Mouse (Mus musculus) naive thymus-derived CD4-positive, alpha-beta T cell, adult 2 months (primary cell): Measurements from ENCODE around the gene Tmem233.

ENCODE experiments used
- DNase-seq: peaks from one replicate; pipeline ENCODE4 v3.0.0-alpha.2; 2011; ENCODE audit warnings: low read depth

Gene Tmem233

GRCm38 (mm10) chr5:116026561-116026960 lies 56.5 kb downstream of the Tmem233 start:
- no peak for DNase-seq

GRCm38 (mm10) chr5:116026107-116026506 lies 56.9 kb downstream of the Tmem233 start:
- DNase-seq = no peak

GRCm38 (mm10) chr5:116024327-116024739 lies 58.7 kb downstream of the Tmem233 start, which contains the start of gene Prkab1:
Prkab1 (minus strand) TSS chr5:116024508.
- DNase-seq = peak; percentile 93

- DNase-seq = no peak
Observed at GRCm38 (mm10) chr5:116023821-116024284, 59.2 kb downstream of the Tmem233 start.

GRCm38 (mm10) chr5:116023251-116023661 lies 59.8 kb downstream of the Tmem233 start:
- DNase-seq = peak; percentile 22

GRCm38 (mm10) chr5:116022658-116023200 lies 60.3 kb downstream of the Tmem233 start:
- DNase-seq = peak; percentile 16

- no peak for DNase-seq
Observed at GRCm38 (mm10) chr5:116022131-116022530, 60.9 kb downstream of the Tmem233 start.

- no peak for DNase-seq
Observed at GRCm38 (mm10) chr5:116021552-116021951, 61.5 kb downstream of the Tmem233 start.

- no peak for DNase-seq
Observed at GRCm38 (mm10) chr5:116019371-116019770, 63.7 kb downstream of the Tmem233 start.

GRCm38 (mm10) chr5:116018784-116019183 lies 64.3 kb downstream of the Tmem233 start:
- no peak for DNase-seq

- DNase-seq = no peak
Observed at GRCm38 (mm10) chr5:116018196-116018595, 64.8 kb downstream of the Tmem233 start.

- DNase-seq = no peak
Observed at GRCm38 (mm10) chr5:116017391-116017790, 65.7 kb downstream of the Tmem233 start.

GRCm38 (mm10) chr5:116016542-116016941 lies 66.5 kb downstream of the Tmem233 start:
- no peak for DNase-seq

- DNase-seq = no peak
Observed at GRCm38 (mm10) chr5:116014237-116014636, 68.8 kb downstream of the Tmem233 start.

GRCm38 (mm10) chr5:116013821-116014220 lies 69.2 kb downstream of the Tmem233 start:
- DNase-seq = no peak

GRCm38 (mm10) chr5:116012503-116012902 lies 70.5 kb downstream of the Tmem233 start:
- DNase-seq = no peak

- DNase-seq = no peak
Observed at GRCm38 (mm10) chr5:116011700-116012099, 71.3 kb downstream of the Tmem233 start.

- DNase-seq = no peak
Observed at GRCm38 (mm10) chr5:116009884-116010627, 73.0 kb downstream of the Tmem233 start.

GRCm38 (mm10) chr5:116009091-116009851 lies 73.8 kb downstream of the Tmem233 start:
- DNase-seq = no peak

- no peak for DNase-seq
Observed at GRCm38 (mm10) chr5:116007723-116008122, 75.3 kb downstream of the Tmem233 start.

- no peak for DNase-seq
Observed at GRCm38 (mm10) chr5:116006324-116007099, 76.5 kb downstream of the Tmem233 start.

- DNase-seq = no peak
Observed at GRCm38 (mm10) chr5:116004271-116004670, 78.8 kb downstream of the Tmem233 start.
